Mouse (Mus musculus): ENCODE measurements around the gene Gm15013.
"Not testable (repeated sequence)": the region's sequence is repeated elsewhere in the genome, so short reads cannot be mapped to it uniquely, and the experiment has no call there.

Gene Gm15013

DNA sequence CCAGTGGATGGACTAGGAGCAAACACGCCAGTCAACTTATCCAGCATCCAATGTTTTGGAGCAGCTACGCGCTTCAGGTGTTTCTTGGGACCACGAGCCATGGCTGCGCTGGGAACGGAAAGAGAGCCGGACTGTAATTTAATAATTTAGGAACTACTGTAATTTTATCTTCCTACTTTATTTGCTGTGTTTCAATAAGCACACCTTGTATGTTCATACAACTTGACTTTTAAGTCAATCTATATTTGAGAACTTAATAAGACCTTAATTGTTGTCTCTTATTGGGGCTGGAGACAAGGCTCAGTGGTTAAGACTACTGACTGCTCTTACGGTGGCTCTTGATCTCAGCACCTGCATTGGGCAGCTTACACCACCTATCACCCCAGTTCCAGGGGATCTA, at the start of gene Gm15013:
Gm15013 (minus strand) TSS at position 101 of the 400 bp plus-strand sequence.
- no peak for DNase-seq (ENCODE audit: low spot score in 2 of 2)

DNA sequence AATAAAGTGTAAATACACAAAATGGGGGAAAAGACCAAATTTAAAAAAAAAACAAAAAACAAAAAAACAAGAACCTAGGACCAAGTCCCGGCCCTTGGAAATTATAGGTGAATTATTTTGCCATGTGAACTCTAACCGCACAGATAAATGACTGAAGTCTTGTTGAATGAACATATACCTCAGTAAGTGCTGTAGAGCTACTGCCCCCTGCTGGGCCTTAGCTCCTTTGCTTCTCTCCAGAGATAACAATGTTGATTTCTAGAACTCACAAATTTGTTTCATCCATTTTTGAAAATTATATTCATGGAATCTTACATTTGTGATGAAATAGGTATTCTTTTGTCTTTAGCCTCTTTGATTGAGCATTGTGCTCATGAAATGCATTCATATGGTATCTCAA, 48.3 kb upstream of the Gm15013 start:
- peak in 1 of 2 experiments; percentile 6 for DNase-seq (ENCODE audit: low spot score in 2 of 2)

DNA sequence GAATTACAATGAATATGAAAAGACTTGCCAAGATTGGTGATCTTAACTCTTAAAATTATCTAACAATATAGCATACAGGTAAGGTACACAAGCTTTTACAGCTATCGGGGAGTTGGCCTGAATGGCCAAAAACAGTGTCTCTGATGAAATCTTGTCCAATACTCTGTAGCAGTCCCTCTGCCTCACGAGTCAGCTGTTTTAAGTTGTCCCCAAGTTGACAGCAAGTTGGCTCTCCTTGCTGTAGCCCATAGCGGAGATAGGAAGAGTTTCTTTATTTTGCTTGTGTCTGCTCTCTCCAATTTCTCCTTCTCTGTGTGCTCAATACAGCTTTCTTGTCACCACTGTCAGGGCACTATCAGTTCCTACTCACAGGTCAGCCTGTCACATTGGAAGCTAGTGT, 44.4 kb upstream of the Gm15013 start:
- not testable (repeated sequence) for DNase-seq (ENCODE audit: low spot score in 2 of 2)

DNA sequence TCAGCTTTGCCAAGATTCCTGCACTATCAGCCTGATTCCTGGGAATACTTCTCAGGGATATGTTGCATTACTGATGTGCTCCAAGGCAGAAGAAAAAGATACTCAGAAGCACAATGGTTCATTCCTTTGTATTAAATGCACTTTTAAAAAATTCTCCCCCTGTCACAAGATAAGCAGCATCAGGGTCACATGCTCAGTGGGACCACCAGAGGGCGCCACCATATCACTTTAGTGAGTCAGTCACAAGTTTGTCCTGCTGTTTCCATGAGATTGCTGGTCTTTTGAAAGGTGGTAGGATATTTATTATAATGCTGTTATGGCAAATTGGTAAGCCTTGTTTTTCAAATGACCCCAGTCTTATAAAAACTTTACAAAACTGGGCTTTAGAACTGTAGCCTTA, 37.6 kb upstream of the Gm15013 start:
- DNase-seq (ENCODE audit: low spot score in 2 of 2): peak in 1 of 2 experiments; percentile 51

DNA sequence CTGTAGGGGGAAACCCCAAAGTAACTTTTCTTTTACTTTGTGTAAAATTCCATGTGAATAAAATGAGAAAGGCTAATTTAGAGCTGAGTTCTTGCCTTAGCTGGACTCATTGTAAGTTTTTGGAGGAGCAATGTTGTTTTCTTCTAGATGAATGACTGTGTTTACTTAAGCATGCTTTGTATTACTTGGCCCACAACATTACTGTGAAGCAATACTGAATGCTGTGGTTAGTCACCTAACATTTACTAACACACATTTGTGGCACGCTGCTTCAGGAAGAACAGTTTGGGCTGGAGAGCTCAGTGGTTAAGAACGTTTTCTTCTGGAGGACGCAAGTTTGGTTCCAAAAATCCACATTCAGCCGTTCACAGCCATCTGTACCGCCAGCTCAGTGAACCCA, 22.8 kb upstream of the Gm15013 start:
- no peak for DNase-seq (ENCODE audit: low spot score in 2 of 2)

DNA sequence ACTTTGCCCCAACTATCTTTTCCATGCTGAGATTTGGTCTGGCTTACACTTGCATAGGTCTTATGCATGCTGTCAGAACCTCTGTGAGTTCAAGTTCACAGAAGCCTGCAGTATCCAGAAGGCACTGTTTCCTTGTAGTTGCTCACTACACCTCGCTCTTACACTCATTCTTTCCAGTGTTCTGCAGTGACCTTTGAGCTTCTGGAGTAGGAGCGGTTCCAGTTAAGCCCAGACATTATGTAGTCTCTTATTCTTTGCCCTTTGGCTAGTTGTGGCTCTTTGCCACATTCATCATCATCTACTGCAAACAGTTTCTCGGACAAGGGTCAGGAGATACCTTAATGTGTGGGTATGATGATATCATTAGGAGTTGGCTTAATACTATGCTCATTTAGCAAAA, 16.3 kb upstream of the Gm15013 start:
- DNase-seq (ENCODE audit: low spot score in 2 of 2): no peak

DNA sequence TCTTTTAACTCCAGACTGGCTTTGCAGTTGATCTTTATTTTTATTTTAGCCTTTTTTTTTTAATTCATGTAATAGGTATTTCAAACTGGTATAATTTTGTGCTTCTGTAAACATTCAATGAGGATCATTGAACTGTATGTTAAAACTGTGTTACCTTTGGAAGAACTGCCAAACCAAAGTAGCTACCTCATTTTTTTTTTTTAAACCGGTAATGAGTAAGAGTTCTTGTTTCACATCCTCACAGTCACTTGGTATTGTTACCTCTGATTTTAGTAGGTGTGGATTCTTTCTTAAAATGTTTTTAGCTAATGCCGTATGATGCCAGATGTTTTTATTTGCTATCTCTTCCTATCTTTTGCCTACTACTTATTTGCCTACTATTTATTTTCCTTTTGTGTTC, 8.1 kb upstream of the Gm15013 start:
- DNase-seq (ENCODE audit: low spot score in 2 of 2): no peak

DNA sequence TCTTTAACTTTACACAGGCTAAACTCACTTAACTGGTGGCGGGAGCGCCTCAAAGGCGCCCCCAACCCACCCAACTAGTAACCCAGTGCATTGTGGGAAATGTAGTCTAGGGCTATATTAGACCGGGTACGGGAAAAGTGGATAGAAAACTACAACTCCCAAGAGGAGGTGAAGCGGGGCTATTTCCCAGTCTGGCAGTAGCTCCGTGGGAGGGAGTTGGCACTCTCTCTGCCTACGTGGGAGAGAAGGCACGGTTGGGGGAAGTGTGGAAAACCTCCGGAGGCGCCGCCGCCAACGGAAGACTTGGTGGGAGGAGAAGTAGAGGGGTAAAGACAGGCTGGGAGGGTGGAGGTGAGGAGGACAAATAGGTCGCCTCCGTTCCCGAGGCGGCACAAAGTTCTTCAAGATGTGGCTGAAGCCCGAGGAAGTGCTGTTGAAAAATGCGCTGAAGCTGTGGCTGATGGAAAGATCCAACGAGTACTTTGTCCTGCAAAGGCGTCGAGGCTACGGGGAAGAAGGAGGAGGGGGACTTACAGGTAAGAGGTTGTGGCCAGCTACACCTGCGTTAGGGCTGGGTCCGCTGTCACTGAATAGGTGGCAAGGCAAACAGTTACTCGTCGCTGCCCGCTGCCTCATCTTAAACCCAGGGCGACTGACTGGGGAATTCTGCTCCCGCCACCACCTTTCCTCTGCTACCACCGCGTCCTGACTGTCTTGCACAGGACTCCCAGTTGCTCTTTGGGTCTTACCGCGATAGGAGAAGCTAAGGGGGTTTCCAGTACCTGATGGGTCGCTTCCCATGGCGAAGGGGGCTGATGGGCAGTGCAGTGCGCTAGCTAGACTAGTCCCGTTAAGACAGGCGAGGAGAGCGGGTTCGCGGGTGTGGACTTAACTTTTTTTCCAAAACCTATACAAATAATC, 29.2 kb downstream of the Gm15013 start, which contains the start of gene Tbc1d8b:
Tbc1d8b (plus strand) TSS at position 222 of the 921 bp plus-strand sequence.
- peak; percentile 43 to 66 for DNase-seq (ENCODE audit: low spot score in 2 of 2)

DNA sequence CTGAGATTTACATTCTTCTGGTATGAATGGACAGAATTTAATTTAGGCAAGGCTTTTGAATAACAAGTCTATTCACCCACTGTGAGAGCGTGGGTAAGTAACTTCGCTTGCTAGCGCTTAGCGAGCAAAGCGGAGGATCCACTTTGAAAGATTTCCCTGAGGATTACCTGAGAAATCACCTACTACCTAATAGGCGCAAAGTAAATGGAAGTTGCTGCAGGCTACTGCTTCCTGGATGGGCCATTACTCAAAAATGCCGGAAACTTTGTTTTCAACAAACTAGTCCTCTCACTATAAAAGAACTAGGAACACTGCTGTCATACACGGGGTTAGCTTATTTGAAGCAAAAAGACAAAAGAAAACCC, 29.9 kb downstream of the Gm15013 start:
- no peak for DNase-seq (ENCODE audit: low spot score in 2 of 2)

DNA sequence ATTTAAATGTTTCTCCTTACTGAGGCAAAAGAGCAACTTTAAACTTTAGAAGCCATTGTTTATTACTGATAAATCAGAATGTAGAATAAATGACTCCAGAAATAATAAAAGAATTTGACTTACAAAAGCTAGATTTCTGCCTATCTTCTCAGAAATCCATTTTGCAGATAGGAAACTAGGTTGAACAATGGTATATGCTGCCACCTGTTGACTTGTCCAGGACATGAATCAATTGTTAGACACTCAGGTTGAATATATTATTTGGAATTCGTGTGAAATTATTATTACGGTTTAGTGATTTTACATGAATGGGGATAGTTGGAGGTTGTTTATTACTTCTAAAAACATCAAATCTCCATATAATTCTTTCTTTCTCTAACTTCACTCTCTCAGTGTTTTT, 48.5 kb downstream of the Gm15013 start:
- no peak for DNase-seq (ENCODE audit: low spot score in 2 of 2)
